Mouse (Mus musculus) bone marrow, adult 2 months (tissue): ENCODE results near the gene Ehbp1l1.

Experiments
- CTCF ChIP-seq: fragments of 200-500 bp; IDR thresholded peaks from 2 replicates; pipeline ENCODE4 v1.5.1; 2011; ENCODE audit warnings: low read length, control low read depth; ENCODE audit not compliant: control insufficient read depth, insufficient read depth
- POLR2A ChIP-seq: fragments of 200-500 bp; IDR thresholded peaks from 2 replicates; pipeline ENCODE4 v1.6.1; 2011; ENCODE audit warnings: low read depth, mild to moderate bottlenecking, control low read depth, low read length, borderline replicate concordance; ENCODE audit not compliant: control insufficient read depth

DNA sequence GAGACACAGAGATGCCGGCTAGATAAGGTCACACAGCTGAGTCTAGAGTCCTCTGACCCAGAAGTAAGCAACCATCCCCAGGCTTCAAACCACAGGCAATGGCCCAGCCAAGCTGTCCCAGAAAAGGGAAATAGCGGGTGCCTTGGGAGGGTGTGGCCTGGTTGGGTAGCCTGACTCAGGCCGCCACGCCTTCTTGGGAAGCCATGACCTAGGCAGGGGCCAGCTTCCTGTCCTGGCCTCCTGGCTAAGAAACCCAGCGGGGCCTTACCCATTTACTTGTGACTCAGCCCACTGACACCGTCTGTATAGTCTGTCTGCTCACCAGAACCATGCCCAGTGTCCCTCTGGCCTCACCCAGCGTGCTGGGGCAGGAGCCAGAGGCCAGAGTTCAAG lies 1.6 kb downstream of the Ehbp1l1 start:
- no peak for TF ChIP-seq CTCF
- peak; percentile 89 for TF ChIP-seq POLR2A
